Mouse (Mus musculus): ENCODE data around the gene Dtx1. TPM values are rescaled to one million over a fixed set of nuclear protein-coding genes. Genes with fewer than 3 reads are reported as not detected.

Gene Dtx1
- polyA plus RNA-seq, 1 experiment = 46.0 TPM

GRCm38 (mm10) chr5:120734380-120734990 is 22.8 kb upstream of the Dtx1 start:
- H3K4me3 ChIP-seq (ENCODE audit: control insufficient read depth, low read depth, low read length) = no peak overlapping the region
- no peaks in the 10 kb centered on the region for H3K36me3 ChIP-seq (ENCODE audit: control insufficient read depth, insufficient read depth, low read length)
- TF ChIP-seq CTCF (IDR thresholded peaks at IDR 0.05; ENCODE audit: control insufficient read depth, insufficient read depth, insufficient replicate concordance, low read depth, low read length) (no peak), POLR2A (IDR thresholded peaks at IDR 0.05; ENCODE audit: control insufficient read depth, low read depth, low read length) (no peak)
- no peak overlapping the region for H3K27ac ChIP-seq (ENCODE audit: control insufficient read depth, insufficient read depth, low read depth, low read length)
- peaks cover 5% of the 10 kb centered on the region for H3K4me1 ChIP-seq (ENCODE audit: control insufficient read depth, insufficient read depth, low read length)
- H3K27me3 ChIP-seq (ENCODE audit: control insufficient read depth, insufficient read depth, low read length) = no peaks in the 10 kb centered on the region

- H3K4me1 ChIP-seq (ENCODE audit: control insufficient read depth, insufficient read depth, low read length) = peaks cover 5% of the 10 kb centered on the region
- no peak overlapping the region for H3K27ac ChIP-seq (ENCODE audit: control insufficient read depth, insufficient read depth, low read depth, low read length)
- TF ChIP-seq POLR2A (IDR thresholded peaks at IDR 0.05; ENCODE audit: control insufficient read depth, low read depth, low read length) = no peak
- no peak for TF ChIP-seq CTCF (IDR thresholded peaks at IDR 0.05; ENCODE audit: control insufficient read depth, insufficient read depth, insufficient replicate concordance, low read depth, low read length)
- H3K36me3 ChIP-seq (ENCODE audit: control insufficient read depth, insufficient read depth, low read length) = no peaks in the 10 kb centered on the region
- no peak overlapping the region for H3K4me3 ChIP-seq (ENCODE audit: control insufficient read depth, low read depth, low read length)
- H3K27me3 ChIP-seq (ENCODE audit: control insufficient read depth, insufficient read depth, low read length) = no peaks in the 10 kb centered on the region
Measured at GRCm38 (mm10) chr5:120733696-120734095, 22.0 kb upstream of the Dtx1 start.

DNA sequence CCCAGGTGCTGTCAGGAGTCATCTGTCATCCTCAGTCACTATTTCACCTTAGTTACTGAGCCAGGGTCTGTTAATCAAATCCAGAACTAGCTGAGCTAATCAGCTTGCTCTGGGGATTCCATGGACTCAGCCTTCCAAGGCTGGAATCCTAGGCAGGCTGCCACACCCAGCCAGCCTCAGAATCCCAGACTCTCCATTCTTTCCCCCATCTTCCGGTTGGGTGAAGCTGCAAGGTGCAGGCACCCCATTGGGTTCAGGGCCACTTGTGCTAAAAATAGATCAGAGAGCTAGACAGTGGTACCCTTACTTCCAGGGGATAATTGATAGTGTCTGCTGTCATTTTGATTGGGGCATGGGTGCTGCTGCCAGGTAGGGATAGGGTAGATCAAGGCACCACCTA is 21.0 kb upstream of the Dtx1 start:
- no peaks in the 10 kb centered on the region for H3K36me3 ChIP-seq (ENCODE audit: control insufficient read depth, insufficient read depth, low read length)
- peaks cover 5% of the 10 kb centered on the region for H3K4me1 ChIP-seq (ENCODE audit: control insufficient read depth, insufficient read depth, low read length)
- peak overlapping the region; percentile 37; the same call in 1 of the 2 replicates for H3K27ac ChIP-seq (ENCODE audit: control insufficient read depth, insufficient read depth, low read depth, low read length)
- no peaks in the 10 kb centered on the region for H3K27me3 ChIP-seq (ENCODE audit: control insufficient read depth, insufficient read depth, low read length)
- no peak overlapping the region for H3K4me3 ChIP-seq (ENCODE audit: control insufficient read depth, low read depth, low read length)
- no peak for TF ChIP-seq CTCF (IDR thresholded peaks at IDR 0.05; ENCODE audit: control insufficient read depth, insufficient read depth, insufficient replicate concordance, low read depth, low read length)

- Histone ChIP-seq H3K36me3 (ENCODE audit: control insufficient read depth, insufficient read depth, low read length) (no peaks in the 10 kb centered on the region), H3K4me1 (ENCODE audit: control insufficient read depth, insufficient read depth, low read length) (peaks cover 5% of the 10 kb centered on the region), H3K27ac (ENCODE audit: control insufficient read depth, insufficient read depth, low read depth, low read length) (no peak overlapping the region), H3K27me3 (ENCODE audit: control insufficient read depth, insufficient read depth, low read length) (no peaks in the 10 kb centered on the region), H3K4me3 (ENCODE audit: control insufficient read depth, low read depth, low read length) (no peak overlapping the region)
- TF ChIP-seq CTCF (IDR thresholded peaks at IDR 0.05; ENCODE audit: control insufficient read depth, insufficient read depth, insufficient replicate concordance, low read depth, low read length) = no peak
- TF ChIP-seq POLR2A (IDR thresholded peaks at IDR 0.05; ENCODE audit: control insufficient read depth, low read depth, low read length) = no peak
Measured at GRCm38 (mm10) chr5:120729319-120729718, 17.6 kb upstream of the Dtx1 start.

DNA sequence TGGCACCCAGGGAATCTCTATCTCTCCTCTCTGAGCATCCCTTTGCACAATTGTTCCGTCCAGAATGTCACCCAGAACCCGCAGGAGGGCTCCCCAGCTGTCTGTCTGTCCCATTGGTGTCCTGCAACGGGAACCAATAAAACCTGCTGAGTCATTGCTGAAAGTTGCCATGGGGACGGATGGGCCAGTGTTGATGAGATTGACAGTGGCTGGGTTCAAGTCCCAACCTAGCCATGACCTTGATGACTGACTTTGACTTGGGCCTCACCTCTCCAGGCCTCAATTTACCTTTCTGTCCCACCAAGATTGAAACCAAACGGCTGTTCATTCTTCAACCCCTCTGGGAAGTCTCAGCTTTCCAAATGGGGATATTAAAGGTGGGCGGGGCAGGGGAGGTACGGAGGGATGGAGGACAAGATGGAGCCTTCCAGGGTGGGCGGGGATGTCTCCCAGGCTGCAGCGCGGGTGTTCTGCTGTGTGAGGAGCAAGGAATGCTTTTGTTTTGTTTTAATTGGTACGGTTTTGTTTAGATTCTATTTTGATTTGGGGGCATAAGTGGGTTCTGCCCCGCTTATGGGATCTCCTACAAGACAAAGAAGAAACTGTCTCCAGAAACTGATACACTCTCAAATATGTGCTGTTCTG is 14.2 kb upstream of the Dtx1 start:
- Histone ChIP-seq H3K36me3 (ENCODE audit: control insufficient read depth, insufficient read depth, low read length) (no peaks in the 10 kb centered on the region), H3K4me3 (ENCODE audit: control insufficient read depth, low read depth, low read length) (no peak overlapping the region), H3K27me3 (ENCODE audit: control insufficient read depth, insufficient read depth, low read length) (no peaks in the 10 kb centered on the region), H3K4me1 (ENCODE audit: control insufficient read depth, insufficient read depth, low read length) (no peaks in the 10 kb centered on the region), H3K27ac (ENCODE audit: control insufficient read depth, insufficient read depth, low read depth, low read length) (no peak overlapping the region)
- TF ChIP-seq POLR2A (IDR thresholded peaks at IDR 0.05; ENCODE audit: control insufficient read depth, low read depth, low read length) (no peak), CTCF (IDR thresholded peaks at IDR 0.05; ENCODE audit: control insufficient read depth, insufficient read depth, insufficient replicate concordance, low read depth, low read length) (no peak)

- TF ChIP-seq POLR2A (IDR thresholded peaks at IDR 0.05; ENCODE audit: control insufficient read depth, low read depth, low read length) = no peak
- no peak for TF ChIP-seq CTCF (IDR thresholded peaks at IDR 0.05; ENCODE audit: control insufficient read depth, insufficient read depth, insufficient replicate concordance, low read depth, low read length)
- peaks cover 4% of the 10 kb centered on the region; the same call in 1 of the 2 replicates for H3K4me1 ChIP-seq (ENCODE audit: control insufficient read depth, insufficient read depth, low read length)
- H3K4me3 ChIP-seq (ENCODE audit: control insufficient read depth, low read depth, low read length) = no peak overlapping the region
- H3K27ac ChIP-seq (ENCODE audit: control insufficient read depth, insufficient read depth, low read depth, low read length) = no peak overlapping the region
- no peaks in the 10 kb centered on the region for H3K36me3 ChIP-seq (ENCODE audit: control insufficient read depth, insufficient read depth, low read length)
- no peaks in the 10 kb centered on the region for H3K27me3 ChIP-seq (ENCODE audit: control insufficient read depth, insufficient read depth, low read length)
Measured at GRCm38 (mm10) chr5:120721005-120721404, 9.3 kb upstream of the Dtx1 start.

GRCm38 (mm10) chr5:120718600-120719378 is 7.1 kb upstream of the Dtx1 start:
- Histone ChIP-seq H3K4me1 (ENCODE audit: control insufficient read depth, insufficient read depth, low read length) (peaks cover 12% of the 10 kb centered on the region), H3K4me3 (ENCODE audit: control insufficient read depth, low read depth, low read length) (peak overlapping the region; percentile 2), H3K27me3 (ENCODE audit: control insufficient read depth, insufficient read depth, low read length) (no peaks in the 10 kb centered on the region), H3K27ac (ENCODE audit: control insufficient read depth, insufficient read depth, low read depth, low read length) (no peak overlapping the region), H3K36me3 (ENCODE audit: control insufficient read depth, insufficient read depth, low read length) (no peaks in the 10 kb centered on the region)
- TF ChIP-seq CTCF (IDR thresholded peaks at IDR 0.05; ENCODE audit: control insufficient read depth, insufficient read depth, insufficient replicate concordance, low read depth, low read length) (peak; percentile 81), POLR2A (IDR thresholded peaks at IDR 0.05; ENCODE audit: control insufficient read depth, low read depth, low read length) (no peak)

All from testis, adult 2 months (tissue).